Mouse (Mus musculus) limb, embryonic 14.5 days (tissue): ENCODE results near the gene Aicda. TPM values are rescaled to one million over a fixed set of nuclear protein-coding genes. Genes with fewer than 3 reads are reported as not detected.

Experiments
- ATAC-seq: fragments of 200-750 bp; cut with Nextera tagmentation; 2 replicates; pipeline ENCODE4 v1.8.0; 2017; ENCODE audit warnings: low read depth, moderate number of reproducible peaks, moderate TSS enrichment; ENCODE audit not compliant: low FRiP score
- DNase-seq: peaks from one replicate; pipeline ENCODE4 v3.0.0-alpha.2; 2015; ENCODE audit warnings: low spot score
- H3K27ac ChIP-seq: fragments of 300-500 bp; sonication (generic); replicated peaks from 2 replicates; pipeline ENCODE4 v1.5.1; 2014; ENCODE audit warnings: low read depth, mild to moderate bottlenecking, low read length, moderate library complexity, mixed read lengths
- H3K27me3 ChIP-seq: fragments of 300-500 bp; sonication (generic); 2 replicates; pipeline ENCODE4 v1.6.1; 2014; ENCODE audit warnings: low read length, mixed read lengths; ENCODE audit not compliant: control insufficient read depth, insufficient read depth
- H3K36me3 ChIP-seq: fragments of 300-500 bp; sonication (generic); 2 replicates; pipeline ENCODE4 v1.6.1; 2014; ENCODE audit warnings: mild to moderate bottlenecking, low read length, moderate library complexity, mixed read lengths; ENCODE audit not compliant: control insufficient read depth, insufficient read depth
- H3K4me1 ChIP-seq: fragments of 300-500 bp; sonication (generic); 2 replicates; pipeline ENCODE4 v1.6.1; 2014; ENCODE audit warnings: antibody characterized with exemption, low read length, mixed read lengths; ENCODE audit not compliant: control insufficient read depth, insufficient read depth
- H3K4me2 ChIP-seq: fragments of 300-500 bp; sonication (generic); replicated peaks from 2 replicates; pipeline ENCODE4 v1.6.1; 2014; ENCODE audit warnings: low read depth, mild to moderate bottlenecking, low read length, moderate library complexity; ENCODE audit not compliant: severe bottlenecking
- H3K4me3 ChIP-seq: fragments of 300-500 bp; sonication (generic); replicated peaks from 2 replicates; pipeline ENCODE4 v1.5.1; 2014; ENCODE audit warnings: low read length
- H3K9ac ChIP-seq: fragments of 300-500 bp; sonication (generic); 2 replicates; pipeline ENCODE4 v1.6.1; 2014; ENCODE audit warnings: mild to moderate bottlenecking, low read depth, low read length, moderate library complexity; ENCODE audit not compliant: severe bottlenecking
- H3K9me3 ChIP-seq: fragments of 300-500 bp; sonication (generic); 2 replicates; pipeline ENCODE4 v1.6.1; 2016; ENCODE audit warnings: low read length; ENCODE audit not compliant: control insufficient read depth
- POLR2A ChIP-seq: fragments of 200-500 bp; IDR thresholded peaks from 2 replicates; pipeline ENCODE4 v1.8.0; 2012; ENCODE audit warnings: inconsistent platforms, mild to moderate bottlenecking, moderate library complexity, borderline replicate concordance; ENCODE audit not compliant: insufficient read depth, insufficient read length; ENCODE audit errors: extremely low read depth
- WGBS: fragments of 180-500 bp; shearing (Covaris S2); extraction: QIAGEN DNeasy Blood & Tissue Kit; methylation state at CpG from one replicate; pipeline ENCODE4 v1.1.7; 2014; 5-methylcytosine and 5-hydroxymethylcytosine counted together
- polyA plus RNA-seq, 2 experiments: library from polyadenylated mRNA; depleted of rRNA in 1 of 2; stranded (reverse) in 1 of 2; unstranded in 1 of 2; fragments of >200 nt; fragmentation: Nextera tagmentation in 1 of 2; extraction: Ambion mirVana in 1 of 2; gene quantifications; 2 replicates each; pipeline versions ENCODE4 v1.2.1 to v1.2.3; 2012 to 2014

Aicda gene
- polyA plus RNA-seq, 2 experiments, result 0.19 to 0.23 TPM

DNA sequence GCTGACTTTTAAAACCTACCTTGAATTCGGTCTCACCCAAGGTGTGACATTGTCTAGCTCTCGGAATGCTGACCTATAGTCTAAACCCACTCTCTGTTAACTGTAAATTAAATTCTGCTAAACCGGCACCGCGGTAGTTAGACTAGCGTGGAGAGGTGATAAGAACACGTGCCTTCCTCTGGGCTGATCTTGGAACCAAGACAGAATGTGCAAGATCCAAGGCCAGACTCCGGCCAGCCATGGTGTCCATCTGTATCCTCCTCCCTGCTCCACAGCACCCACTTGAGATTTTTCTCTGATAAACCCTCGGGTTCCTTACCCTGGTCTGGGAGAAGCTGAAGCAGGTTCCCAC is 55.8 kb downstream of the Aicda start:
- ATAC-seq (no peak), DNase-seq (no peak)
- no peaks in the 10 kb centered on the region for H3K9me3 ChIP-seq
- H3K27me3 ChIP-seq, result no peaks in the 10 kb centered on the region
- no peaks in the 10 kb centered on the region for H3K36me3 ChIP-seq
- H3K9ac ChIP-seq, result no peak overlapping the region
- no peak overlapping the region for H3K27ac ChIP-seq
- WGBS, result 74% methylated on average over 9 of the region's 9 CpGs
- H3K4me1 ChIP-seq, result no peaks in the 10 kb centered on the region
- H3K4me2 ChIP-seq, result no peak overlapping the region
- H3K4me3 ChIP-seq, result no peak overlapping the region
- no peak for TF ChIP-seq POLR2A

- no peak for TF ChIP-seq POLR2A
- no peaks in the 10 kb centered on the region for H3K36me3 ChIP-seq
- no peak within 1 kb of the TSS for H3K9ac ChIP-seq
- no peak within 1 kb of the TSS for H3K27ac ChIP-seq
- no peak within 1 kb of the TSS for H3K4me2 ChIP-seq
- DNase-seq, result no peak
- ATAC-seq, result no peak
- 58% methylated on average over 14 of the region's 14 CpGs for WGBS
- H3K27me3 ChIP-seq, result no peaks in the 10 kb centered on the region
- H3K4me3 ChIP-seq, result no peak within 1 kb of the TSS
- H3K4me1 ChIP-seq, result no peaks in the 10 kb centered on the region
- no peaks in the 10 kb centered on the region for H3K9me3 ChIP-seq
Observed at GRCm38 (mm10) chr6:122609771-122610170, 56.2 kb downstream of the Aicda start, which contains the start of gene Gdf3. Gene Gdf3 (minus strand): TSS chr6:122610087.

DNA sequence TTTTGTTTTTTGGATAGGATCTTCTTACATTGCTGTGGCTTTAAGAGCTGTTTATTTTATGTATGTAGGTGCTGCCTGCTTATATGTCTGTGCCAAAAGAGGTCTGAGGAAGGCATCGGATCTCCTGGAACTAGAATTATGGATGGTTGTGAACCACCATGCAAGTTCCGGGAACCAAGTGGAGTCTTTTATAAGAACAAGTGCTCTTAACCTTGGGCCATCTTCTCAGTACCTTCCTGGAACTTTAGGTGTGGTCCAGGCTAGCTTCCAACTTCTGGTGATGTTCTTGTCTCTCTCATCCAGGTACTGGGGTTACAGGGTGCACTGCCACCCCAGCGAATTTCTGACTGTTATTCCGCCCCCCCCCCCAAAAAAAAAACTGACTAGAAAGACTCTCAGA is 58.8 kb downstream of the Aicda start:
- Histone ChIP-seq H3K9ac (no peak overlapping the region), H3K4me2 (no peak overlapping the region), H3K4me1 (no peaks in the 10 kb centered on the region), H3K27ac (no peak overlapping the region), H3K9me3 (no peaks in the 10 kb centered on the region), H3K27me3 (no peaks in the 10 kb centered on the region), H3K36me3 (no peaks in the 10 kb centered on the region), H3K4me3 (no peak overlapping the region)
- no peak for ATAC-seq
- DNase-seq, result no peak
- WGBS, result 74% methylated on average over 4 of the region's 4 CpGs
- TF ChIP-seq POLR2A, result no peak

Other genes with a start within 250 kb of the Aicda start
- 58.9 and 62.6 TPM in 2 replicates for gene M6pr, start 245.1 kb upstream of the Aicda start, polyA plus RNA-seq (2012; rRNA removed)
- gene M6pr, start 245.1 kb upstream of the Aicda start, polyA plus RNA-seq (2014; fragmentation: Nextera tagmentation; extraction: Ambion mirVana), result 84.2 and 89.6 TPM in 2 replicates
- 57.3 and 78.6 TPM in 2 replicates for gene Phc1, start 213.2 kb upstream of the Aicda start, polyA plus RNA-seq (2012; rRNA removed)
- gene Phc1, start 213.2 kb upstream of the Aicda start, polyA plus RNA-seq (2014; fragmentation: Nextera tagmentation; extraction: Ambion mirVana), result 24.5 and 27.8 TPM in 2 replicates
- gene Rimklb, start 55.0 kb upstream of the Aicda start, polyA plus RNA-seq (2012; rRNA removed), result 28.4 and 43.3 TPM in 2 replicates
- gene Rimklb, start 55.0 kb upstream of the Aicda start, polyA plus RNA-seq (2014; fragmentation: Nextera tagmentation; extraction: Ambion mirVana), result 18.2 and 27.2 TPM in 2 replicates
- 19.3 and 33.5 TPM in 2 replicates for gene Mfap5, start 48.0 kb upstream of the Aicda start, polyA plus RNA-seq (2012; rRNA removed)
- gene Mfap5, start 48.0 kb upstream of the Aicda start, polyA plus RNA-seq (2014; fragmentation: Nextera tagmentation; extraction: Ambion mirVana), result 35.6 and 47.3 TPM in 2 replicates
- 7.2 TPM in 2 replicates for gene Apobec1, start 48.6 kb downstream of the Aicda start, polyA plus RNA-seq (2012; rRNA removed)
- 3.5 and 5.9 TPM in 2 replicates for gene Apobec1, start 48.6 kb downstream of the Aicda start, polyA plus RNA-seq (2014; fragmentation: Nextera tagmentation; extraction: Ambion mirVana)
- 0.20 and 0.24 TPM in 2 replicates for gene Gdf3, start 56.3 kb downstream of the Aicda start, polyA plus RNA-seq (2012; rRNA removed)
- 0.11 and 0.21 TPM in 2 replicates for gene Gdf3, start 56.3 kb downstream of the Aicda start, polyA plus RNA-seq (2014; fragmentation: Nextera tagmentation; extraction: Ambion mirVana)
- 0.10 TPM in 1 of 2 replicates, not detected in the other for gene Dppa3, start 72.6 kb downstream of the Aicda start, polyA plus RNA-seq (2012; rRNA removed)
- not detected in 2 replicates for gene Dppa3, start 72.6 kb downstream of the Aicda start, polyA plus RNA-seq (2014; fragmentation: Nextera tagmentation; extraction: Ambion mirVana)
- gene Nanog, start 153.7 kb downstream of the Aicda start, polyA plus RNA-seq (2012; rRNA removed), result 0.40 and 0.47 TPM in 2 replicates
- 0.21 and 0.37 TPM in 2 replicates for gene Nanog, start 153.7 kb downstream of the Aicda start, polyA plus RNA-seq (2014; fragmentation: Nextera tagmentation; extraction: Ambion mirVana)
- 46.5 and 48.2 TPM in 2 replicates for gene Slc2a3, start 247.8 kb downstream of the Aicda start, polyA plus RNA-seq (2012; rRNA removed)
- gene Slc2a3, start 247.8 kb downstream of the Aicda start, polyA plus RNA-seq (2014; fragmentation: Nextera tagmentation; extraction: Ambion mirVana), result 71.6 and 78.8 TPM in 2 replicates